Mouse (Mus musculus): ENCODE data around the gene Scd1.
"Not testable (repeated sequence)": the region's sequence is repeated elsewhere in the genome, so short reads cannot be mapped to it uniquely, and the experiment has no call there.

Scd1 gene

DNA sequence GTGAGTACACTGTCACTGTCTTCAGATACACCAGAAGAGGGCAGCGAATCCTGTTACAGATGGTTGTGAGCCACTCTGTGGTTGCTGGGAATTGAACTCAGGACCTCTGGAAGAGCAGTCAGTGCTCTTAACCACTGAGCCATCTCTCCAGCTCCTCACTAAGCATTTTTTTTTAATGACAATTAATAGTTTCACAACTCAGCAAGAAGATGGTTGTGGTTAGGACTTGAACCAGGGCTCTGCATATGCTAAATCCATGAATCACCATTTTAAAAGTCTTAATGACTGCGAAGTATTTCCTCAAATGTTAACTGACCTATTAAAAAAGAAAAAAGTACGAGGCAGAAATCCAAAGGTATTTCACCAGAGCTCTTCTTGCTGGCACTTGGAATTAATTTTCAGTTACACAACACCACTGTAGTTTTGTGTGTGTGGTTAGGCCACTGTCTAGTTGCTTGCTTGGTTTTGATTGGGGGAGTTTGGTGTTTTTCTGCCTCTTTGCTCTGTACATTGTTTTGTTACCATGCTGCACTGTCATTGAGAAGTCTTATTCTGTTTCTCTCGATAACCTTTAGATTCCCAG lies 20.5 kb downstream of the Scd1 start:
- CTCF ChIA-PET = interaction anchor here in 1 of 4 experiments (1.0 kb wide), 1 partner anchor 9 kb away, joined by 3 read pairs; no protein-coding TSS in a partner anchor
- POLR2A ChIA-PET = interaction anchor here in 3 of 4 experiments (0.6 to 1.5 kb wide), 8 partner anchors 10 to 103 kb away, joined by 3 to 6 read pairs (median 4); partner anchors contain the start of gene Scd1 (in 1 of the 3)

DNA sequence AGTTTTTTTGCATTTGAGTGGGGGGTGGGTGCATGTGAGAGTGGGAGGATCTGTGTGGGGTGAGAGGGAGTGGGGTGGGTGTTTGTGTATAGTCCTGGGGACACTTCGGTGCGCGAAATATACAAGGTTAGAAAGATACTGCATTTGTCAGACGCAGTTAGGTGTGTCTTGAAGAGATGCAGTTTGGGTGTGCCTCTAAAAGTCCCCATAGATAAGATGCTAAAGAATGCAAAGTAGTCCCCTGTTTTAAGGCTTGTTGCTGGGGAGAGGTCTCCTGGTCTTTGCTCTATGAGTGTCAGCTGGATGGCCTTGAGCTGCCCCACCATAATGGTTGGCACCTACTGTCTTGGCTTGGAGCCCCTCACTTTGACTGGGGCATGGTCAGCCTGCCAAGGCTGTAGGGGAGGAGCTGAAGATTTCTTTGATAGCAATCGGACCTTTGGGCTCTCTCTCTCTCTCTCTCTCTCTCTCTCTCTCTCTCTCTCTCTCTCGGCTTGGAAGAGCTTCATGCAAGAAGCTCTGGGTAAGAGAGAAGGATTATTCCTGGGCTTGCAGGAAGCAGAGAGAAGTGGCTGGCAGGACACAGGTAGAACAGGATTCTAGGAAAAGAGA lies 21.7 kb downstream of the Scd1 start:
- CTCF ChIA-PET = interaction anchor here in 3 of 4 experiments (0.6 to 1.2 kb wide), 6 partner anchors 9 to 657 kb away, joined by 3 to 4 read pairs (median 3); no protein-coding TSS in a partner anchor
- POLR2A ChIA-PET = interaction anchor here in 3 of 4 experiments (0.6 to 1.8 kb wide), 13 partner anchors 9 to 711 kb away, joined by 3 to 6 read pairs (median 3); partner anchors contain the start of gene Scd1 (in 1 of the 3)

DNA sequence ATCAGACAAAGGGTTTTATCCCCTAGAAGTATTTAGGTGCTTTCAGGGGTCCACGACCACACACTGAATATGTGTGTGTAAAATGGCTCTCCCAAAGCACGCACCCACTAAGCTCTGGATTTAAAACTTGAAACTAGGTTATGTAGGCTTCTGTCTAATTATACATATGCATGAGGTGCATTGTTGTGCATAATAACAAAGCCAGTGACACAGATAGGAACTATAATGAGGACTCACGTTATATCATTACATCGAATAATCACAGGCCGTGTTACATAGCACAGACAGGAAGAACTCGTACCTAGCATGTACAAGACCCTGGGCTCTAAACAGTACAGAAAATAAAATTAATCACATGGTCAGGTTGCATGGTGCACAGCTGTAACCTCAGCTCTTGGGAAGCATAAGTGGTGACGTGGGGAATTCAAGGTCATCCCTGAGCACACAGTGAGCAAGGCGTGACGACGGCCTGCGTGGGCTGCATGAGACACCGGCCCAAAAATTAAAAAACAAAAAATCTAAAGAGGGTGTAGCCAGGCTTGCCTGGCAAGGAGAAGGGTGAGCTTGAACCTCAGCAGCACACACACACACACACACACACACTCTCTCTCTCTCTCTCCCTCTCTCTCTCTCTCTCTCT lies 24.9 kb downstream of the Scd1 start:
- CTCF ChIA-PET = interaction anchor here in 1 of 4 experiments (0.6 kb wide), 1 partner anchor 72 kb away, joined by 3 read pairs; no protein-coding TSS in a partner anchor
- POLR2A ChIA-PET = no interaction called here

DNA sequence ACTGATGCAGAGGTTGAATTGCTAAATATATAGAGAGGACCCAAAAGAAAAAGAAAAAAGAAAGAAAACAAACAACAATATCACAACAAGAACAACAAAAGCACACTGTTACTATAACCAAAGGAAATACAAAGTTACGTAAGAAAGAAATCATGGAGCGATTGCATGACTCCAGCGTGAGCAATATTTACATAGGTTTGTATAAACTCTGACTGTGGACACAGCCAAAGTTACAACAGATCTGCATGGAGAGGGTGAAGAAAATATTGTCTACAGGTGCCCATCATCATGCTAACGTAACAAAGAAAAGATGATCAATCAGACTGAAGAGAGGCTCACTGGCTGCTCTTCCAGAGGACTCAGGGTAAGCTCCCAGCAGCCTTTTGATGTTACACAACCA lies 27.6 kb downstream of the Scd1 start:
- ChIA-PET POLR2A (interaction anchor here in 2 of 4 experiments (0.7 to 7.1 kb wide), 2 partner anchors 9 to 752 kb away, joined by 3 to 32 read pairs; no protein-coding TSS in a partner anchor), CTCF (no interaction called here)

DNA sequence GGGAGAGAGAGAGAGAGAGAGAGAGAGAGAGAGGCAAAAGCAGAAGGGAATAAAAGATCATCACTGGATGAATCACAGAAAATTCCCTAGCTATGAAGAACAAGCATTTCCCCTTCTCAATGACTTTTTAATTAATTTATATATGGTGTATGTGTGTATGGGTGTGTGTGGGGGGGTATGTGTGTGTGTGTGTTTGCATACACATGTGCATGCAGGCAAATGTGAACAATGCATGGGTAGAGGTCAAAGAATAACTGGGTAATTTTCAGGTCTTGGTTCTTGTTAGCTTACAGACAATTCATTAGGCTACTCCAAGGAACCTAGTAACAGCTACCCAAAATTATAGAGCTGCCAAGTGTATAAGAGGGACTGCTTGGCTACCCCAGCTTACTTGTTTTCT lies 28.6 kb downstream of the Scd1 start:
- ChIA-PET POLR2A (interaction anchor here in 3 of 4 experiments (1.8 to 7.1 kb wide), 4 partner anchors 9 to 29 kb away, joined by 8 to 32 read pairs (median 18); partner anchors contain the start of gene Scd1 (in 1 of the 3)), CTCF (interaction anchor here in 2 of 4 experiments (0.6 to 2.1 kb wide), 2 partner anchors 29 to 40 kb away, joined by 5 to 10 read pairs; no protein-coding TSS in a partner anchor)

DNA sequence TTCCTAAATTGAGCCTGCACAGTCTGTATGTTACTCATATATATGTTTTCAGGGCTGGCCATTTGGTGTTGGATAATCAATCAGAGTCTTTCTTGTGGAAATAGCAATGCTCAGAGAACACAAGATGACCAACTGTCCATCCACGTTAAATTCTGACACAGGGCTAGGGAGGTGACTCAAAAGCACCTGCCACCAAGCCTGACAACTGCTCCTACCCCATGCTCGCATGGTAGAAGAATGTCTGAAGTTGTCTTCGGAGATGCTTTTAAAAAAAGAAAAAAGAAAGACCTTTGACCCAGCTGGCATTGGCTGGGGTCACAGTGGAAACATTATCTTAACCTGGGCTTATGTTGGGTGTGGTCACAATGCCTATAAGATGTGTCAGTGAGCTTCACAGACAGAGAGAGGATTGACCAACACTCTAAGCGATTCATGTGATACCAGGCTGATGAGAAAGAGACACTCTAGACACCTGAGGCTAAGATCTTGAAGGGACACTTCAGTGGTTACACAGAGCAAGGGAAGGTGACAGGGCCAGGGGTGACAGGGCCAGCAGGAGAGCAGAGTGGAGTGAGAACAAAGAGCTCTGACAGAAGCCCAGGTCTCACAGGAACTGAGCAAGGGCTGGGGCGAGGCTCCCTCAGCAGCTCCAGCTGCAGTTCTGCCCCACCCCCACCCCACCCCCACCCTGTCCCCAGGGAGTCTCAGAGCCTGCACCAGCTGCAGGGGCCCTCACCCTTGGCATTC lies 29.9 kb downstream of the Scd1 start:
- ChIA-PET POLR2A (interaction anchor here in 3 of 4 experiments (0.7 to 7.1 kb wide), 6 partner anchors 11 to 94 kb away, joined by 3 to 32 read pairs (median 11); partner anchors contain the start of gene Scd1 (in 1 of the 3)), CTCF (interaction anchor here in 2 of 4 experiments (0.5 to 2.1 kb wide), 7 partner anchors 8 to 640 kb away, joined by 3 to 10 read pairs (median 4); no protein-coding TSS in a partner anchor)

DNA sequence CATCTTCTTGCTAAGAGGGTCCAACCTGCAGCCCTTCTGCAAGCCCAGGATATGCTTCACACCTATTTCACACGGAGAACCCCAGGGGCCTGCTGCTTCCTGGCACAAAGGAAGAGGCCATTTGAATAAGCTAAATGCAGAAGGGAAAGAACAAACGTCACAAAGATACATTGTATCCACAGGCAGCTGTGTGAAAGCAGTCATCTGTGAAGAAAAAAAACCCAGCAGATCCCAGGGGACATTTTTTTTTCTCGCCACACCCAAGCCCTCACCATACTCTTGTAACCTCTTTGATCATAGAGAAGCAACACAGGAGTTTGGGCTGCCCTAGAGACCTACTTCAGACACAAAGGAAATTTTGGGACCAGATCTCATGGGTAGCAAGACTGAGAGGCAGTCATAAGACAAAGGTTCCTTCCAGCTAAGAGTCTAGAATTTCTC lies 31.1 kb downstream of the Scd1 start:
- ChIA-PET CTCF (interaction anchor here in 2 of 4 experiments (0.6 to 4.4 kb wide), 4 partner anchors 10 to 212 kb away, joined by 3 to 22 read pairs (median 4); no protein-coding TSS in a partner anchor), POLR2A (interaction anchor here in 3 of 4 experiments (1.0 to 7.1 kb wide), 5 partner anchors 10 to 22 kb away, joined by 3 to 32 read pairs (median 5); no protein-coding TSS in a partner anchor)

DNA sequence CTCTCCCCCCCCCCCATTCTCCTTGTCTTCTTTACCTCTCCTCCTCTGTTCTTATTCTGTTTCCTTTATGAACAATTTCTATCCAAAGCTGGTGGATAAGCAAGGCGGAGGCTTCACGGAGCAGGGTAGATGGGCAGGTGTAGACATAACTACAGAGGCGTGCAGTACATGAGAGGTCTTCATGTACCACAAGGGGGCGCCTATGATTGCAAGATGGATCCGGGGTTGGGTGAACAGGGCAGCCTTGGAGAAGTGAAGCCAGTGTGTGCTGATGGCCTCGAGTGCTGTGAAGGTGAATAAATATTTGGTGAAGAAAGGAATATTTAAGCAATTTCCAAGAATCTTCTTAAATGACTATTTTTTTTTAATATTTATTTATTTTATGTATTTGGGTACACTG lies 34.7 kb downstream of the Scd1 start:
- ChIA-PET POLR2A (interaction anchor here in 2 of 4 experiments (0.6 kb wide), 2 partner anchors 112 to 552 kb away, joined by 7 read pairs; no protein-coding TSS in a partner anchor), CTCF (interaction anchor here in 3 of 4 experiments (0.5 to 4.4 kb wide), 5 partner anchors 47 to 211 kb away, joined by 3 to 22 read pairs (median 6); no protein-coding TSS in a partner anchor)

DNA sequence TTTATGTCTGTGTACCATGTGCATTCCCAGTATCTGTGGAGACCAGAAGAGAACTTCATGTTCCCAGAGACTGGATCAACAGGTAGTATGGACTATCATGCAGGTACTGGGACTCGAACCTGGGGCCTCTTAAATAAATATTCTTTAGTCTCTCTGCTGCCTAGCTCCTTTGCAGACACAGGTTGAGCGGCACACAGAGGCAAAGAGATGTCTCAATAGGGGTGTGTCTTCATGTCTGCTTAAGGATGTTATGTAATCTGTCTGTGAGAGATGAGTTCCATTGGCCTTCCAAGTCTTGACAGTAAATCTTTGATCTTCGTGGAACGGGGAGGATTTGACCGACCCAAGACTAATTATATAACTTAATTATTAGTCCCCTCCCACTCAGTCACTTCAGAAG lies 37.4 kb downstream of the Scd1 start:
- ChIA-PET POLR2A (interaction anchor here in 1 of 4 experiments (0.5 kb wide), 1 partner anchor 43 kb away, joined by 3 read pairs; no protein-coding TSS in a partner anchor), CTCF (no interaction called here)

DNA sequence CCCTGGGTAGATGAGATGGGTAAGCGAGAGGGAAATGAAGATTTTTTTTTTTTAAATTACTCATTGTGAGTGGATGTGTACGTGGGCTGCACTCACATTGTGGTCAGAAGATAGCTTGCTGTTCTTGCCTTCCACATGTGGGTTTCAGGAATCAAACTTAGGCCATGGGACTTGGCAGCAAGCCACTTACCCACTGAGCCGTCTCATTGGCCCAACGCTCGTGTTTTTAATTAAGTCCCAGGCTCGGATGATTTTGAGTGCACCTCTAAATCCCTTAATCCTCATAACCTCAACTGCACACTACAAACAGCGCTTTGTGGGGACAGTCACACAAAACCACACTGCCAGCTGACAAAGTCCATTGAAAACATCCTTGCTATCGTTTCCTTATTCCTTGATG lies 38.3 kb downstream of the Scd1 start:
- CTCF ChIA-PET = no interaction called here
- POLR2A ChIA-PET = interaction anchor here in 1 of 4 experiments (0.7 kb wide), 1 partner anchor 71 kb away, joined by 4 read pairs; no protein-coding TSS in a partner anchor

DNA sequence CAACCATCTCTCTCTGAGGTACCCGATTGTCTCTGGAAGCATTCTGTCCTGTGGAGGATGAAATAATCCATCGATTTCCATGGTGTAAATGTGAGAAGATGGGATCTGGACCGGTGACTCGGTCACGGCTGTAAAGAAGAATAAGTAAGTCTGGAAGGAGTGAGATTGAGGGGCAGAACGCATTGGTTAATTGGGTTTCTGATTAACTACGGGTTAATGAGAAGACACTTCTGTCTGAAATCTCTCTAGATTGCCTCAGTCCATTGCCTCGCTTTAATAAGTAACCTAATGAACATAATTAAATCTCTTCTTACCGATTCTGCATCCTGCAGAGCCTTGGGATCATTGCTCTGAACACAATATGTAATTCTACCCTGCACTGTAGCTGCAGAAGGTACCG lies 40.6 kb downstream of the Scd1 start:
- POLR2A ChIA-PET = interaction anchor here in 1 of 4 experiments (0.6 kb wide), 1 partner anchor 21 kb away, joined by 3 read pairs; no protein-coding TSS in a partner anchor
- CTCF ChIA-PET = not testable (repeated sequence)

DNA sequence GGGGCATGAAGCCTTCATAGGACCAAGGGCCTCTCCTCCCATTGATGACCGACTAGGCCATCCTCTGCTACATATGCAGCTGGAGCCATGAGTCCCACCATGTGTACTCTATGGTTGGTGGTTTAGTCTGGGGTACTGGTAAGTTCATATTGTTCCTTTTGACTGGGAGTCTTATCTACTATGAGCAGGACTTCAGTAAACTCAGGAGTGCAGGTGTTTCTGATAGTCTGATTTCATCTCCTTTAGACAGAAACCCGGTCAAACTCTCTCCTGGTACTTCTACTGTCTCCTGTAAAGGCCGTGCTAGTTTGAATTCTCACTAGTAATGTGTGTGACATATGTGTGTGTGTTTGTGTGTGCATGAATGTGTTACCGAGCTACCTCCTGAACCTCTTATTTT lies 41.9 kb downstream of the Scd1 start:
- ChIA-PET CTCF (interaction anchor here in 3 of 4 experiments (0.6 to 1.3 kb wide), 4 partner anchors 10 to 179 kb away, joined by 3 to 11 read pairs (median 4); no protein-coding TSS in a partner anchor), POLR2A (interaction anchor here in 1 of 4 experiments (1.2 kb wide), 1 partner anchor 9 kb away, joined by 3 read pairs; no protein-coding TSS in a partner anchor)

DNA sequence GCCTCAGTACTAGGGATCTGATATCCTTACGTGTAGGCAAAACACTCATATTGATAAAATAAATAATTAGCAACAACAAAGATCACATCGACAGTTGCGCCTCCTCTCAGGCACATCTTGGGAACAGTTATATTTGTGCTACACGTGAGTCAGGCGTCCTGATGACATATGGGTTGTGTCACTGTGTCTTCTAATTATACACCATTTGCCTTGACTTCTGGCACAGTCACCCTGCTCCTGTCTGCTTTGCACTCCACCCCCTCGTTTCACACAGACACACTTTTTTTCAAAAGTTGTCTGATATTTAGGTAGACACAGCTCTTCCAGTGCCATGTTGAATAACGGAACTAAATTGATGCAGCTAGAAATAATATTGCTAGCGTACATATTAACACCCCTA lies 43.6 kb downstream of the Scd1 start:
- POLR2A ChIA-PET = interaction anchor here in 3 of 4 experiments (0.7 to 1.1 kb wide), 7 partner anchors 10 to 156 kb away, joined by 3 to 4 read pairs (median 3); partner anchors contain the start of genes Scd1 (in 1 of the 3) and Scd2 (in 1 of the 3)
- CTCF ChIA-PET = interaction anchor here in 3 of 4 experiments (0.5 to 1.6 kb wide), 25 partner anchors 14 to 416 kb away, joined by 3 to 9 read pairs (median 3); partner anchors contain the start of genes Scd2 (in 1 of the 3) and Wnt8b (in 1 of the 3)

DNA sequence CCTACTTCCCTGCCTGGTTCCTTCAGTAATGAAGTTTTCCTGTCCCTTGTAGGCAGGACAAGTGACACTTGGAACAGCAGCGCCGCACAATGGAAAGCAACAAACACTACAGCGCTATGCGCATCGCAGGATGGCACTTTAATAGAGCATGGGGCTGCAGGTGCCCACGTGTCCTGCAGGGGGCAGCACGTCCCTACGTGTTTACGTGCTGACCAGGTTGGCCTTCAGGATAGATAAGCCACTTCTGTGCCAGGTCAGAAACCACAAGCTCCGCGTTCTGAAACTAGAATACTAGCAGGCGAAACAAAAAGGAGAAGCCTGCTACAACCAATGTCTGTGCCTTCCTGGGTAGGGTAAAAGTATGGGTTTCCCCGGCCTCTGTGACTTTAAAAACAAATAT lies 44.1 kb downstream of the Scd1 start:
- ChIA-PET CTCF (interaction anchor here in 3 of 4 experiments (0.5 to 1.6 kb wide), 29 partner anchors 14 to 416 kb away, joined by 3 to 9 read pairs (median 3); partner anchors contain the start of genes Scd2 (in 1 of the 3) and Wnt8b (in 1 of the 3)), POLR2A (interaction anchor here (0.6 to 1.1 kb wide), 7 partner anchors 44 to 155 kb away, joined by 3 to 4 read pairs (median 3); partner anchors contain the start of genes Scd2 (in 2 of the 4) and Scd1 (in 1 of the 4))

DNA sequence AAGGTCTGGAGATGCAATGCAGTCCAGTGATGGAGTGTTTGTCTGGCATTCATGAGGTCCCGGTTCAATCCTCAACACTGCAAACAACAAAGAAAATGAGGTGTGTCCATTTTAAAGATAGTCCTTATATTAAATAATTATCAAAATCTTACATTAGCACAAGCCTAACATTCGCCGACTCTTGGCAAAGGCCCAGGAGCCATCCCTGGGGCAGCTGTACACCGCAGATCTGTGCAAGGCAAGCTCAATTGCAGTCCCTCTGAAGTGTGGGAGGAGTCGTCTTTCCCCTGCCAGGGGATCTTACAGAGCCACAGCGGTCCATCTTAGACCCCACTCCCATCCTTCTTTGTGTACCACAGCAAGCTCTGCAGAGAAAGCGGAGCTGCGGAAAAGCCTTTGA lies 49.0 kb downstream of the Scd1 start:
- POLR2A ChIA-PET = interaction anchor here in 3 of 4 experiments (0.6 to 1.2 kb wide), 3 partner anchors 21 to 163 kb away, joined by 3 to 4 read pairs (median 3); no protein-coding TSS in a partner anchor
- CTCF ChIA-PET = interaction anchor here in 1 of 4 experiments (0.8 kb wide), 1 partner anchor 186 kb away, joined by 3 read pairs; no protein-coding TSS in a partner anchor

DNA sequence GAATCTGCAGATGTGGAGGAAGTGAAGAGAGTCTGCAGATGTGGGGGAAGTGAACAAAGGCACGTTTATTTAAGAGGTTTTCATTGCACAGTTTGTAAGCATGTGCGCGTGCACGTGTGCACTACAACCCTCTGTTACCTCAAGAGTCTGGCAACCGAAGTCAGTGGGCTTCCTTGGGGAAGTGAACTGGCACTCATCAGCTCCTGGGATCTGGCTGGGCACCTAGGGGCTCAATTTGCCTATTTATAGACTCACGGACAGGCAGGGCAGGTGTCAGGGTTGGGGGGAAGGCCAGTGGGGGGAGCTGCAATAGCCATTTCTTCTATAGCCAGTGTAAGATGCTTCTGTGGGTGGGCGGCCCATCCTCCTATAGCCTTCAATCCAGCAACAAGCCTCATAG lies 55.9 kb downstream of the Scd1 start:
- ChIA-PET CTCF (no interaction called here), POLR2A (interaction anchor here in 1 of 4 experiments (0.5 kb wide), 1 partner anchor 38 kb away, joined by 4 read pairs; no protein-coding TSS in a partner anchor)

DNA sequence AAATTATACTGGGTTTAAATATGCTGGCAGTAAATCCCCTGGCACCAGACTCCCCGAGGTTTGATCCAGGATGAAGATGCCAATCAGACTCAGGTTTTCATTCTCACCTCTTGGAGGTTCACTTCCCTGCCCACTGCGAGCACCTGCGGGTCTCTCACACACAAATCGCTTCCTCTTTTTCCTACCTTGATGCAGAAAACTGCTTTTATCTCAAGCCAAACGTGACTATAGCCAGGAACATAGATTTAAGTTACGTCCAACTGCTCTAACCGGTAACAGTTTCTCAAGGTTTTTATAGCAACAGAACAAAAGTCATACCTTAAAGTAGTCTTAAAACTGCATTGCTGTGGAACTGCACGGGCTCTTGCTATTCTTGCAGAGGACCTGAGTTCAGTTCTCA lies 58.0 kb downstream of the Scd1 start:
- POLR2A ChIA-PET = interaction anchor here in 2 of 4 experiments (0.6 to 1.3 kb wide), 3 partner anchors 17 to 36 kb away, joined by 3 read pairs; no protein-coding TSS in a partner anchor
- CTCF ChIA-PET = interaction anchor here in 1 of 4 experiments (0.7 kb wide), 1 partner anchor 164 kb away, joined by 4 read pairs; no protein-coding TSS in a partner anchor
